Mouse (Mus musculus) kidney, postnatal 10 days (tissue): Measurements from ENCODE around the gene Mrm3.

ENCODE experiments used
- DNase-seq: peaks from one replicate; pipeline ENCODE4 v3.0.0; 2021; ENCODE audit warnings: mixed read lengths

Mrm3 gene

GRCm38 (mm10) chr11:76253145-76253917 lies 9.8 kb downstream of the Mrm3 start:
- peak; percentile 92 for DNase-seq

GRCm38 (mm10) chr11:76253918-76254264 lies 10.4 kb downstream of the Mrm3 start:
- peak; percentile 26 for DNase-seq

- no peak for DNase-seq
Measured at GRCm38 (mm10) chr11:76255431-76256001, 12.0 kb downstream of the Mrm3 start.

GRCm38 (mm10) chr11:76256129-76256528 lies 12.6 kb downstream of the Mrm3 start:
- no peak for DNase-seq

- DNase-seq: no peak
Measured at GRCm38 (mm10) chr11:76257386-76257785, 13.9 kb downstream of the Mrm3 start.

- no peak for DNase-seq
Measured at GRCm38 (mm10) chr11:76258511-76258910, 15.0 kb downstream of the Mrm3 start.

- DNase-seq: no peak
Measured at GRCm38 (mm10) chr11:76260208-76261050, 16.9 kb downstream of the Mrm3 start.

GRCm38 (mm10) chr11:76261224-76261623 lies 17.7 kb downstream of the Mrm3 start:
- DNase-seq: no peak

GRCm38 (mm10) chr11:76262611-76263351 lies 19.3 kb downstream of the Mrm3 start:
- DNase-seq: no peak

GRCm38 (mm10) chr11:76267550-76267949 lies 24.0 kb downstream of the Mrm3 start:
- peak; percentile 33 for DNase-seq

GRCm38 (mm10) chr11:76268001-76268459 lies 24.5 kb downstream of the Mrm3 start:
- no peak for DNase-seq

- no peak for DNase-seq
Measured at GRCm38 (mm10) chr11:76268521-76269065, 25.1 kb downstream of the Mrm3 start.

GRCm38 (mm10) chr11:76272440-76272839 lies 28.9 kb downstream of the Mrm3 start:
- DNase-seq: peak; percentile 59

- DNase-seq: no peak
Measured at GRCm38 (mm10) chr11:76278960-76279852, 35.7 kb downstream of the Mrm3 start.

- no peak for DNase-seq
Measured at GRCm38 (mm10) chr11:76279971-76280370, 36.5 kb downstream of the Mrm3 start.

GRCm38 (mm10) chr11:76283841-76284240 lies 40.3 kb downstream of the Mrm3 start:
- DNase-seq: no peak

GRCm38 (mm10) chr11:76285431-76286075 lies 42.0 kb downstream of the Mrm3 start:
- DNase-seq: peak; percentile 76

- no peak for DNase-seq
Measured at GRCm38 (mm10) chr11:76286534-76287126, 43.1 kb downstream of the Mrm3 start.

GRCm38 (mm10) chr11:76287301-76287700 lies 43.8 kb downstream of the Mrm3 start:
- DNase-seq: no peak

GRCm38 (mm10) chr11:76288645-76289044 lies 45.1 kb downstream of the Mrm3 start:
- no peak for DNase-seq
